Mouse (Mus musculus): ENCODE data around the gene Jmy. TPM values are rescaled to one million over a fixed set of nuclear protein-coding genes. Genes with fewer than 3 reads are reported as not detected.

The Jmy gene
- polyA plus RNA-seq, 1 experiment from 2014 or later: 2.8 TPM

- Histone ChIP-seq H3K9ac (no peak overlapping the region), H3K27ac (replicated peaks) (no peak overlapping the region), H3K36me3 (replicated peaks) (peaks cover 60% of the 10 kb centered on the region), H3K4me2 (no peak overlapping the region), H3K4me1 (replicated peaks) (no peaks in the 10 kb centered on the region), H3K4me3 (replicated peaks) (no peak overlapping the region), H3K27me3 (no peaks in the 10 kb centered on the region), H3K9me3 (replicated peaks) (no peaks in the 10 kb centered on the region)
- WGBS (ENCODE audit: insufficient replicate concordance): 90% methylated on average over 6 of the region's 6 CpGs
- no peak for ATAC-seq (ENCODE audit: insufficient read depth)
Observed at GRCm38 (mm10) chr13:93453275-93453674, 46.3 kb downstream of the Jmy start.

GRCm38 (mm10) chr13:93440167-93440566, 59.4 kb downstream of the Jmy start:
- Histone ChIP-seq H3K36me3 (replicated peaks) (peaks cover 57% of the 10 kb centered on the region), H3K9ac (no peak overlapping the region), H3K27ac (replicated peaks) (no peak overlapping the region), H3K4me2 (no peak overlapping the region), H3K9me3 (replicated peaks) (no peaks in the 10 kb centered on the region), H3K27me3 (no peaks in the 10 kb centered on the region), H3K4me1 (replicated peaks) (no peaks in the 10 kb centered on the region), H3K4me3 (replicated peaks) (no peak overlapping the region)
- ATAC-seq (ENCODE audit: insufficient read depth): peak; percentile 51
- WGBS (ENCODE audit: insufficient replicate concordance): 83% methylated on average over 3 of the region's 3 CpGs

DNA sequence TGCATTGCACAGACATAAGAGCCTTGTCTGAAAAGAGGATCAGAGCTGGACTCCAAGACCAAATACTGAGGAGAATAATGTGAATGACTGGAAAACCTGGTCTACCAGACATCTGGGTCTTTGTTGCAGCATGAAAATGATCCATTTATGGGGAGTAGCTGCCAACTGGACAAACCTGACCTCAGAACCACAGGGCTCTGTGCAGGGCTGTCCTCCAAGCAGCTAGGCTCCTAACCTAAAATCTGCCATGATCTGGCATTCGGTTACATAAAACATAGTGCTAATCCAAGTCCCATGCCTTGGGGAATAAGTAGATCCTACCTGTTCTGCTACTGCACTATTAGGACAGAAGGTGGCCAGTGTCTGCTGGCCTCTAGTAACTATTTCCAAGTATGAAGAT, 70.4 kb downstream of the Jmy start:
- peak overlapping the region; percentile 91 for H3K27ac ChIP-seq (replicated peaks)
- H3K36me3 ChIP-seq (replicated peaks): peaks cover 23% of the 10 kb centered on the region
- 92% methylated on average over 1 of the region's 1 CpGs for WGBS (ENCODE audit: insufficient replicate concordance)
- peaks cover 58% of the 10 kb centered on the region for H3K4me1 ChIP-seq (replicated peaks)
- no peaks in the 10 kb centered on the region for H3K27me3 ChIP-seq
- H3K4me3 ChIP-seq (replicated peaks): no peak overlapping the region
- no peak for ATAC-seq (ENCODE audit: insufficient read depth)
- no peak overlapping the region for H3K9ac ChIP-seq
- H3K9me3 ChIP-seq (replicated peaks): no peaks in the 10 kb centered on the region
- peak overlapping the region; percentile 50; the same call in 1 of the 2 replicates for H3K4me2 ChIP-seq

- H3K27ac ChIP-seq (replicated peaks): peak overlapping the region; percentile 91
Observed at GRCm38 (mm10) chr13:93427920-93428876, 71.4 kb downstream of the Jmy start.

DNA sequence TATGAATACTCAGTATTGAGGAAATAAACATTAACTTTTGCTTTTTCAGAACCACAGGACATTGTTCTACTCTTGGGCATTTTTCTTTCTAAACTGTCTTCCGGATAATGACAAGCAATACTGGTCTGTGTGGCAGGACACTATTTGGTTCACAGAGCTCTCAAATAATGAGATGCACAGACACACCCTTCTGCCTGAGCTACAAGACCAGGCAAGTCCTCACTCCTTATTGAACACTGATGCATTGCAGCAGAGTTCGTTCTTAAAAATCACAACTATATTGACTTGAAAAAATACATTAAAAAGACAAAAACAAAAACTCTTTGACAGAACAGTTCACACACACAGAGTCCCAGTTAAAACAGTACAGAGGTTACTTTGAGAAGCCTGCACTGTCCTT, 76.4 kb downstream of the Jmy start:
- H3K27ac ChIP-seq (replicated peaks): 0 out of 2 replicates have a peak overlapping the region, but pooled peaks have one; percentile 4
- H3K27me3 ChIP-seq: no peaks in the 10 kb centered on the region
- no peak for ATAC-seq (ENCODE audit: insufficient read depth)
- H3K4me2 ChIP-seq: no peak overlapping the region
- no peak overlapping the region for H3K4me3 ChIP-seq (replicated peaks)
- no peak overlapping the region for H3K9ac ChIP-seq
- no peaks in the 10 kb centered on the region for H3K9me3 ChIP-seq (replicated peaks)
- WGBS (ENCODE audit: insufficient replicate concordance): 68% methylated on average over 2 of the region's 2 CpGs
- no peaks in the 10 kb centered on the region for H3K36me3 ChIP-seq (replicated peaks)
- H3K4me1 ChIP-seq (replicated peaks): peaks cover 38% of the 10 kb centered on the region

More at GRCm38 (mm10) chr13:93427920-93428876, 71.4 kb downstream of the Jmy start:
- Histone ChIP-seq H3K4me1 (replicated peaks) (peaks cover 62% of the 10 kb centered on the region), H3K36me3 (replicated peaks) (peaks cover 16% of the 10 kb centered on the region; the same call in 1 of the 2 replicates), H3K4me3 (replicated peaks) (0 out of 2 replicates have a peak overlapping the region, but pooled peaks have one; percentile 1), H3K4me2 (peak overlapping the region; percentile 50), H3K9ac (0 out of 2 replicates have a peak overlapping the region, but pooled peaks have one; percentile 10), H3K27me3 (no peaks in the 10 kb centered on the region), H3K9me3 (replicated peaks) (no peaks in the 10 kb centered on the region)
- WGBS (ENCODE audit: insufficient replicate concordance): 31% methylated on average over 5 of the region's 5 CpGs
- peak; percentile 95 for ATAC-seq (ENCODE audit: insufficient read depth)

- WGBS (ENCODE audit: insufficient replicate concordance): 75% methylated on average over 2 of the region's 2 CpGs
- ATAC-seq (ENCODE audit: insufficient read depth): no peak
- Histone ChIP-seq H3K4me2 (no peak overlapping the region), H3K36me3 (replicated peaks) (no peaks in the 10 kb centered on the region), H3K9me3 (replicated peaks) (no peaks in the 10 kb centered on the region), H3K27me3 (no peaks in the 10 kb centered on the region), H3K4me3 (replicated peaks) (no peak overlapping the region), H3K27ac (replicated peaks) (no peak overlapping the region), H3K9ac (no peak overlapping the region), H3K4me1 (replicated peaks) (peaks cover 9% of the 10 kb centered on the region)
Observed at GRCm38 (mm10) chr13:93419779-93420178, 79.8 kb downstream of the Jmy start.

DNA sequence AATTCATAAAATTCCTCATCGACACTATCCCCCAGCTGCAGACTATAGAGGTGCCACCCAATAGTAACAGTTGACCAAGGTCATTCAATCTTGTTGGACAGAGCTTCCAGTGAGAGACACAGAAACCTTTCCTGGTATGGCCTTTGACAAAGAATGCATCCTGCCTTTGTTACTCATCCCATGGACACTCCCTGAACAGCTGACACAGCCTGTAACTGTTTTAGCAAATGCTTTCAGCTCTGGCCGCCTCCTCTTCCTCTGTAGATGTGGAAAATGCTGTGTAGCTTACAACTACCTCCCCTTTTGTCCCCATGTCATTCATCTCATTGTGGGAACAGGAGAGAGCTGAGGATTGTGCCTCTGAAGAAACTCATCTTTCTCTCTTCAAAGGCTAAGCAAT, 81.3 kb downstream of the Jmy start:
- ATAC-seq (ENCODE audit: insufficient read depth): no peak

DNA sequence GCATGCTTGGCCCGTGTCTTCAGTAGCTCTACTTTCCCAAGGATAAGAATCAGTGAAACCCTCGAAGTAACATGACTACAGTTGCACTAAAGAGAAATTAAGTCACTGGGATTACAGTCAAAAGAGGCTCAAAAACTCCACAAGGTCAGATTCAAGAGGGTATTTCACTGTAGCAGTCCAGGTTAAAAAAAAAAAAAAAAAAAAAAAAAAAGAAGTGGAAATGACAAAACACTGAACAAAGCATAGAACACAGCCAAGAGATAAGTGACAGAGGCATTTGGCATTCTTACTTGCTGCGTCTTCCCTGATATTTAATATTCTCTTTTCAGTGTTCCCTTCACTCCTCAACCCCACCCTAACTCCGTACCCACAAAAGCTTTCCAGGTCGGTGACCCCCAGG, 84.6 kb downstream of the Jmy start:
- Histone ChIP-seq H3K27me3 (no peaks in the 10 kb centered on the region), H3K36me3 (replicated peaks) (no peaks in the 10 kb centered on the region), H3K4me1 (replicated peaks) (no peaks in the 10 kb centered on the region), H3K9ac (peak overlapping the region; percentile 15; the same call in 1 of the 2 replicates), H3K27ac (replicated peaks) (no peak overlapping the region), H3K4me3 (replicated peaks) (no peak overlapping the region), H3K4me2 (no peak overlapping the region), H3K9me3 (replicated peaks) (no peaks in the 10 kb centered on the region)
- ATAC-seq (ENCODE audit: insufficient read depth): no peak
- 70% methylated on average over 5 of the region's 5 CpGs for WGBS (ENCODE audit: insufficient replicate concordance)

More for the DNA sequence above, 81.3 kb downstream of the Jmy start:
- no peak overlapping the region for H3K9ac ChIP-seq
- H3K4me2 ChIP-seq: no peak overlapping the region
- H3K36me3 ChIP-seq (replicated peaks): no peaks in the 10 kb centered on the region
- no peaks in the 10 kb centered on the region for H3K9me3 ChIP-seq (replicated peaks)
- no peak overlapping the region for H3K4me3 ChIP-seq (replicated peaks)
- H3K27me3 ChIP-seq: no peaks in the 10 kb centered on the region
- H3K4me1 ChIP-seq (replicated peaks): peaks cover 3% of the 10 kb centered on the region
- WGBS (ENCODE audit: insufficient replicate concordance): 75% methylated on average over 2 of the region's 2 CpGs
- no peak overlapping the region for H3K27ac ChIP-seq (replicated peaks)

DNA sequence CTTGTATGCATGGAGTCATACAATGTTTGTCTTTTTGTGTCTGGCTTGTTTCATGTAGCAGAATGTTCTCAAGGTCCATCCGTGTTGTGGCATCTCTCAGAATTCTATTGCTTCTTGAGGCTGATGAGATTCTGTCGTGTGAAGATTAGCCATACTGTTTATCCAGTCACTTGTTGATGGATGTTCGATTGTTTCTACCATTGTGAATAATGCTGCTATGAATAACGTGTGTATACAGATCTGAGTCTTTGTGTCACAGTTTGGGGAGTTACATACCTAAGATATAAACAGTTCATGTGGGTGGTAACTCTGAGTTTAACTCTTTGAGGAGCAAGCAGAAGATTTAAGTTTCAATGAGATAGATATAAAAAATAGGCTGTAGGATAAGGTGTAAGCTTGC, 89.3 kb downstream of the Jmy start:
- no peak overlapping the region for H3K27ac ChIP-seq (replicated peaks)

GRCm38 (mm10) chr13:93406855-93407254, 92.8 kb downstream of the Jmy start:
- 45% methylated on average over 5 of the region's 5 CpGs for WGBS (ENCODE audit: insufficient replicate concordance)
- ATAC-seq (ENCODE audit: insufficient read depth): no peak
- Histone ChIP-seq H3K36me3 (replicated peaks) (0 out of 2 replicates have a peak, but pooled peaks cover 5% of the 10 kb centered on the region), H3K4me2 (no peak overlapping the region), H3K4me3 (replicated peaks) (no peak overlapping the region), H3K27ac (replicated peaks) (no peak overlapping the region), H3K9me3 (replicated peaks) (no peaks in the 10 kb centered on the region), H3K27me3 (no peaks in the 10 kb centered on the region), H3K9ac (no peak overlapping the region), H3K4me1 (replicated peaks) (0 out of 2 replicates have a peak, but pooled peaks cover 4% of the 10 kb centered on the region)

More for the DNA sequence above, 89.3 kb downstream of the Jmy start:
- no peak for ATAC-seq (ENCODE audit: insufficient read depth)
- 64% methylated on average over 4 of the region's 4 CpGs for whole genome bisulfite sequencing (ENCODE audit: insufficient replicate concordance)
- Histone ChIP-seq H3K9me3 (replicated peaks) (no peaks in the 10 kb centered on the region), H3K4me1 (replicated peaks) (0 out of 2 replicates have a peak, but pooled peaks cover 4% of the 10 kb centered on the region), H3K4me2 (no peak overlapping the region), H3K36me3 (replicated peaks) (no peaks in the 10 kb centered on the region), H3K9ac (no peak overlapping the region), H3K27me3 (no peaks in the 10 kb centered on the region), H3K4me3 (replicated peaks) (no peak overlapping the region)

- peaks cover 11% of the 10 kb centered on the region; the same call in 1 of the 2 replicates for H3K36me3 ChIP-seq (replicated peaks)
- H3K27me3 ChIP-seq: no peaks in the 10 kb centered on the region
- H3K9me3 ChIP-seq (replicated peaks): no peaks in the 10 kb centered on the region
- WGBS (ENCODE audit: insufficient replicate concordance): 86% methylated on average over 7 of the region's 7 CpGs
- no peak overlapping the region for H3K4me3 ChIP-seq (replicated peaks)
- H3K27ac ChIP-seq (replicated peaks): no peak overlapping the region
- peaks cover 12% of the 10 kb centered on the region; the same call in 1 of the 2 replicates for H3K4me1 ChIP-seq (replicated peaks)
- no peak for ATAC-seq (ENCODE audit: insufficient read depth)
- no peak overlapping the region for H3K4me2 ChIP-seq
- H3K9ac ChIP-seq: no peak overlapping the region
Observed at GRCm38 (mm10) chr13:93401947-93402346, 97.7 kb downstream of the Jmy start.
